8 mouse cellular contexts compared by ENCODE assay signal in the genomic region with DNA sequence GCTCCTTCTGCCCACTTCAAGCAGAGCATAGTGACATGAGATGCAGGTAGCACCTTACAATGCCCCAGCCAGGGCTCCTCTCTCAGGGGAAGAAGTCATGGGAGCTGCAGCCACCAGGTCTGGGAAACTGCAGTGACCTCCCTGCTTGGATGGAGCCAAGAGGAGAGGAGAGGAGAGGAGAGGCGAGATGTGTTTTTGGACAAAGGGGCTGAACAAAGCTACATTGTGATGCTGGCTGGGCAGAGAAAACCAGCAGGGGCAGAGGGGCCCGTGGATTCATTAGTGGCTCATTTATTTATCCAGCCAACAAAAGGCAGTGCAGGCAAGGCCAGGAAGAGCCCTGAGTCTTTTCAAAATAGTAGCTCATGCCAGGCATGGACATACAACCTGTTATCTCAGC. TPM values are rescaled to one million over a fixed set of nuclear protein-coding genes. Genes with fewer than 3 reads are reported as not detected.
DNase-seq lines count a peak whose midpoint lies in the region; ATAC-seq lines count a peak whose summit lies in the region.

No protein-coding gene starts in this region.

- no peaks in the 10 kb centered on the region for H3K27me3 ChIP-seq in limb, embryonic 10.5 days (ENCODE audit: low read depth, poor library complexity, severe bottlenecking)
- H3K27me3 ChIP-seq in stomach, embryonic 16.5 days (ENCODE audit: control insufficient read depth, insufficient read depth, low read length): no peaks in the 10 kb centered on the region

- H3K9me3 ChIP-seq in limb, embryonic 10.5 days (replicated peaks): no peaks in the 10 kb centered on the region
- H3K9me3 ChIP-seq in stomach, embryonic 16.5 days (replicated peaks; ENCODE audit: control insufficient read depth, low read length): no peaks in the 10 kb centered on the region

- no peak overlapping the region for H3K4me3 ChIP-seq in limb, embryonic 10.5 days
- H3K4me3 ChIP-seq in stomach, embryonic 16.5 days (replicated peaks; ENCODE audit: low read length): no peak overlapping the region

- no peak overlapping the region for H3K4me2 ChIP-seq in stomach, embryonic 16.5 days (ENCODE audit: low read depth, low read length)

- H3K4me1 ChIP-seq in limb, embryonic 10.5 days: peaks cover 39% of the 10 kb centered on the region
- peaks cover 45% of the 10 kb centered on the region for H3K4me1 ChIP-seq in stomach, embryonic 16.5 days (ENCODE audit: control insufficient read depth, insufficient read depth, low read length)

- WGBS in limb, embryonic 10.5 days: 49% methylated on average over 2 of the region's 2 CpGs
- WGBS in stomach, embryonic 16.5 days: 34% methylated on average over 2 of the region's 2 CpGs

- H3K27ac ChIP-seq in limb, embryonic 10.5 days: peak overlapping the region; percentile 73
- H3K27ac ChIP-seq in stomach, embryonic 16.5 days (ENCODE audit: low read length): peak overlapping the region; percentile 86

- peak overlapping the region; percentile 47 for H3K9ac ChIP-seq in stomach, embryonic 16.5 days (ENCODE audit: low read length)

- ATAC-seq in stomach, embryonic 16.5 days (ENCODE audit: insufficient read depth, low FRiP score): no peak
- ATAC-seq in granulocyte monocyte progenitor cell, adult 5-6 weeks (replicated peaks; ENCODE audit: poor library complexity, severe bottlenecking): no peak

- peak; percentile 28 for DNase-seq in cerebellum, adult 9-11 months
- DNase-seq in cerebellum, postnatal 4 days (ENCODE audit: low spot score in 2 of 2): no peak
- peak; percentile 44 for DNase-seq in lung, postnatal 10 days
- no peak for DNase-seq in lung, postnatal 36 days
- DNase-seq in limb, embryonic 10.5 days (ENCODE audit: low spot score): no peak
- no peak for DNase-seq in urinary bladder, adult 2 months (ENCODE audit: low spot score)

- no peaks in the 10 kb centered on the region for H3K36me3 ChIP-seq in limb, embryonic 10.5 days
- H3K36me3 ChIP-seq in stomach, embryonic 16.5 days (ENCODE audit: control insufficient read depth, insufficient read depth, low read length): no peaks in the 10 kb centered on the region

RNA-seq across cellular contexts. Expression of gene Ksr1, which starts 50.5 kb away (rescaled TPM):
- polyA plus RNA-seq in limb, embryonic 10.5 days (2016; fragmentation: Nextera tagmentation; extraction: Ambion mirVana): 1.0 and 1.3 TPM in 2 replicates
- 2.1 and 3.2 TPM in 2 replicates for polyA plus RNA-seq in stomach, embryonic 16.5 days (2015; fragmentation: Nextera tagmentation; extraction: Ambion mirVana)
- 8.1 and 19.2 TPM in 2 replicates for total RNA-seq in granulocyte monocyte progenitor cell, adult 5-6 weeks (2014; fragmentation: Nextera tagmentation)
- total RNA-seq in granulocyte monocyte progenitor cell, adult 5-6 weeks (2017): 5.4 and 8.2 TPM in 2 replicates
- polyA plus RNA-seq in urinary bladder, adult 2 months (2012; rRNA removed): 12.2 and 16.4 TPM in 2 replicates

Comparison
In these comparisons a context has a peak if more than half of its experiments do, and no peak if none do; other contexts are left out.
1. DNase-seq: peak in cerebellum, adult 9-11 months (single experiment) and lung, postnatal 10 days (single experiment); none in cerebellum, postnatal 4 days (0 of 2), lung, postnatal 36 days (single experiment), limb, embryonic 10.5 days (single experiment) and urinary bladder, adult 2 months (single experiment).